Mouse (Mus musculus) hindbrain, embryonic 13.5 days (tissue): Measurements from ENCODE around the gene Hoxb6. TPM values are rescaled to one million over a fixed set of nuclear protein-coding genes. Genes with fewer than 3 reads are reported as not detected.

Source experiments
- ATAC-seq: fragments of 200-750 bp; cut with Nextera tagmentation; 2 replicates; pipeline ENCODE4 v1.8.0; 2017; ENCODE audit warnings: moderate TSS enrichment; ENCODE audit not compliant: low FRiP score
- H3K27ac ChIP-seq: fragments of 300-500 bp; sonication (generic); 2 replicates; pipeline ENCODE4 v1.5.1; 2015; ENCODE audit warnings: inconsistent platforms, mild to moderate bottlenecking, moderate library complexity
- H3K27me3 ChIP-seq: fragments of 300-500 bp; sonication (generic); 2 replicates; pipeline ENCODE4 v1.6.1; 2015; ENCODE audit warnings: mild to moderate bottlenecking, inconsistent platforms
- H3K36me3 ChIP-seq: fragments of 300-500 bp; sonication (generic); 2 replicates; pipeline ENCODE4 v1.6.1; 2015; ENCODE audit warnings: mild to moderate bottlenecking, inconsistent platforms
- H3K4me1 ChIP-seq: fragments of 300-500 bp; sonication (generic); replicated peaks from 2 replicates; pipeline ENCODE4 v1.6.1; 2015; ENCODE audit warnings: inconsistent platforms
- H3K4me2 ChIP-seq: fragments of 300-500 bp; sonication (generic); 2 replicates; pipeline ENCODE4 v1.6.1; 2015; ENCODE audit warnings: inconsistent platforms, mild to moderate bottlenecking, moderate library complexity
- H3K4me3 ChIP-seq: fragments of 300-500 bp; sonication (generic); 2 replicates; pipeline ENCODE4 v1.5.1; 2015; ENCODE audit warnings: mild to moderate bottlenecking, inconsistent platforms
- H3K9ac ChIP-seq: fragments of 300-500 bp; sonication (generic); 2 replicates; pipeline ENCODE4 v1.6.1; 2015; ENCODE audit warnings: mild to moderate bottlenecking, inconsistent platforms
- H3K9me3 ChIP-seq: fragments of 300-500 bp; sonication (generic); 2 replicates; pipeline ENCODE4 v1.6.1; 2016; ENCODE audit warnings: inconsistent platforms
- WGBS: fragments of 180-500 bp; shearing (Covaris S2); methylation state at CpG from one replicate; pipeline ENCODE4 v1.1.7; 2015; 5-methylcytosine and 5-hydroxymethylcytosine counted together
- polyA plus RNA-seq: library from polyadenylated mRNA; unstranded; fragments of >200 nt; fragmentation: Nextera tagmentation; extraction: Ambion mirVana; gene quantifications from 2 replicates; pipeline ENCODE4 v1.2.1, GENCODE M21; 2015

Hoxb6 gene
- polyA plus RNA-seq, 1 experiment from 2014 or later: 132 TPM

GRCm38 (mm10) chr11:96301064-96301431 is 8.8 kb downstream of the Hoxb6 start:
- Histone ChIP-seq H3K36me3 (no peaks in the 10 kb centered on the region), H3K4me1 (peaks cover 7% of the 10 kb centered on the region), H3K9me3 (no peaks in the 10 kb centered on the region), H3K9ac (peak overlapping the region; percentile 99), H3K27me3 (peaks cover 96% of the 10 kb centered on the region), H3K4me3 (peak overlapping the region; percentile 57), H3K27ac (peak overlapping the region; percentile 100), H3K4me2 (peak overlapping the region; percentile 83)
- no peak for ATAC-seq
- WGBS: 3% methylated on average over 10 of the region's 10 CpGs

DNA sequence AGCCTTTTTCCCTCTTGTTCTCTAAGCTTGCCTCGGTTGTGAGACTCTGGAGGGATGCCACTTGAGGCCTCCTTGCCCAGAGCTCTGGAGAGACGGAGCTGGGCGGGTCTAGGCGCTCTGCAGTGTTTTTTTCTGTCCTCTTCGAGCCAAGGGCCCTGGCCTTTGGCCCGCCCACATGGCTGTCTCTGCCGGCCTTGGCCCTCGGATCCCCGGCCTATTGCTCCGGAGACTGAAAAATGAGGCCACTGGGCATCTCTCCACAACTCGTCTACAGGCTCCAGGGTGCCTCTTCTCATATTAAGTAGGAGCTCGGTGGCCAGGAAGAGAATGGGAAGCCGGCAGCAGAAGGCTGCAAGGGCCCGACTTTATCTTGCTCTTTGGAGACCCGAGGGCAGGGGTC is 9.6 kb downstream of the Hoxb6 start:
- Histone ChIP-seq H3K27me3 (peaks cover 96% of the 10 kb centered on the region), H3K9me3 (no peaks in the 10 kb centered on the region), H3K27ac (peak overlapping the region; percentile 100), H3K36me3 (no peaks in the 10 kb centered on the region), H3K4me3 (peak overlapping the region; percentile 57), H3K4me1 (peaks cover 7% of the 10 kb centered on the region), H3K4me2 (peak overlapping the region; percentile 83), H3K9ac (peak overlapping the region; percentile 99)
- 0% methylated on average over 15 of the region's 15 CpGs for WGBS
- no peak for ATAC-seq

DNA sequence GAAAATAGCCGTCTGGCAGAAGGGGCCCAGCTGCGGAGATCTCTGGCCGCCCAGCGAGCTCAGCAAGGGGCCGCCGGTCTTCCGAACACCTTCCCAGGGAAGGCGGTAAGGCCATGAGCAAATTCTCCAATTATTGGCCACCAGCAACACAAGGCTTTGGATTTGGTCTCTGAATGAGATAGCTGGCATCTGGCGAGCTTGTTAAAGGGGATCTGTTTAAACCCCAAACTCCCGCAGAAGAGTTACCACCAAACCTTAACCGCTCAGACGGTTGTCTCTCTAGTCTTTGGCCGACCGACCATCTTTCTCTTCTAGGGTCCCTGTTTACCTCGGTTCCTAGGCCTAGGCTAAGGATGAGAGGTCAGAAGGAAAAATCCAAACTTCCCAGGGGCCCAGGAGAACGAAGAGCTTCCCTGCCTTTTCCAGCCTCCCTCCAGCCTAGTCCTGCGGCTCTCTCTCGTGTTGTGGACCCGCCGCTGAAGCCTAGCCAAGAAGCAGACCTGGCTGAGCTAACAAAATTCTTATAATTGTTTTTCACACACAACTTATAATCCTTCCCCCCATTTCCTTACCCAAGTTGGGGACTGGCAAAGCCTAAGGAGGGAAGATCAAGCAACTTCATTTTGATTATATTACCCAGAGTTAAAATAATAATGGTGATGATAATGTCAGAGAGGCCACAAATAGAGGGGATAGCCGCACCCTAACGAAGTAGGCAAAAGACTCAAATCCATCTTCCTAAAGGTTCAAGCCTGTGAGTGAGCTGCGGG is 10.3 kb downstream of the Hoxb6 start:
- H3K4me3 ChIP-seq: peak overlapping the region; percentile 57
- peaks cover 96% of the 10 kb centered on the region for H3K27me3 ChIP-seq
- peak overlapping the region; percentile 83 for H3K4me2 ChIP-seq
- no peaks in the 10 kb centered on the region for H3K9me3 ChIP-seq
- ATAC-seq: no peak
- H3K9ac ChIP-seq: peak overlapping the region; percentile 99
- peak overlapping the region; percentile 100 for H3K27ac ChIP-seq
- no peaks in the 10 kb centered on the region for H3K36me3 ChIP-seq
- WGBS: 2% methylated on average over 23 of the region's 23 CpGs
- peaks cover 7% of the 10 kb centered on the region for H3K4me1 ChIP-seq

DNA sequence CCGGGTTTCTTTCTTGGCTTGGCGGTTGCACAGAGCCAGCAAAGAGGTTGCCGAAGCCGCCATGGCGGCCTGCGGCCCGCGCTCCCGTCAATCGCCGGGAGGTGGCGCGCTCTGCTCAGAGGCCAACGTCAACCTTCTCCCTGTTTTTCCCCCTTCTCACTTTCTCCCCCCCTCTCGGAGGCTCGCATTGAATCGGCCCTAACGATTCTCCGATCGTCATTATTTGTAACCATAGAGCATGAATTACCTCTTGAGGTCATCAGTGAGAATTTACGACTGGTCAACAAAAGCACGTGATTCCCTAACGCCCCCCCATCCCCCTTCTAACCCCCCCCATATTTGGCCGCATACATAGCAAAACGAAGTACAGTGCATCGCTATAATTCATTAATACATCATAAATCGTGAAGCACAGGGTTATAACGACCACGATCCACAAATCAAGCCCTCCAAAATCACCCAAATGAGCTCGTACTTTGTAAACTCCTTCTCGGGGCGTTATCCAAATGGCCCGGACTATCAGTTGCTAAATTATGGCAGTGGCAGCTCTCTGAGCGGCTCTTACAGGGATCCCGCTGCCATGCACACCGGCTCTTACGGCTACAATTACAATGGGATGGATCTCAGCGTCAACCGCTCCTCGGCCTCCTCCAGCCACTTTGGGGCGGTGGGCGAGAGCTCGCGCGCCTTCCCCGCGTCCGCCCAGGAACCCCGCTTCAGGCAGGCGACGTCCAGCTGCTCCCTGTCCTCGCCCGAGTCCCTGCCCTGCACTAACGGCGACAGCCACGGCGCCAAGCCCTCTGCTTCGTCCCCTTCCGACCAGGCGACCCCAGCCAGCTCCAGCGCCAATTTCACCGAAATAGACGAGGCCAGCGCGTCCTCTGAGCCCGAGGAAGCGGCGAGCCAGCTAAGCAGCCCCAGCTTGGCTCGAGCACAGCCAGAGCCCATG is 11.1 kb downstream of the Hoxb6 start, which contains the start of gene Hoxb5:
TSS of gene Hoxb5 (plus strand) at position 186 of the 949 bp plus-strand sequence.
- peaks cover 96% of the 10 kb centered on the region for H3K27me3 ChIP-seq
- H3K9me3 ChIP-seq: no peaks in the 10 kb centered on the region
- under 1% methylated on average over 68 of the region's 69 CpGs for WGBS
- peak within 1 kb of the TSS; percentile 99 for H3K9ac ChIP-seq
- H3K4me1 ChIP-seq: peaks cover 7% of the 10 kb centered on the region
- peak; percentile 44; the same call in 1 of the 2 replicates for ATAC-seq
- H3K27ac ChIP-seq: peak within 1 kb of the TSS; percentile 100
- peak within 1 kb of the TSS; percentile 83 for H3K4me2 ChIP-seq
- H3K36me3 ChIP-seq: no peaks in the 10 kb centered on the region
- H3K4me3 ChIP-seq: peak within 1 kb of the TSS; percentile 57

DNA sequence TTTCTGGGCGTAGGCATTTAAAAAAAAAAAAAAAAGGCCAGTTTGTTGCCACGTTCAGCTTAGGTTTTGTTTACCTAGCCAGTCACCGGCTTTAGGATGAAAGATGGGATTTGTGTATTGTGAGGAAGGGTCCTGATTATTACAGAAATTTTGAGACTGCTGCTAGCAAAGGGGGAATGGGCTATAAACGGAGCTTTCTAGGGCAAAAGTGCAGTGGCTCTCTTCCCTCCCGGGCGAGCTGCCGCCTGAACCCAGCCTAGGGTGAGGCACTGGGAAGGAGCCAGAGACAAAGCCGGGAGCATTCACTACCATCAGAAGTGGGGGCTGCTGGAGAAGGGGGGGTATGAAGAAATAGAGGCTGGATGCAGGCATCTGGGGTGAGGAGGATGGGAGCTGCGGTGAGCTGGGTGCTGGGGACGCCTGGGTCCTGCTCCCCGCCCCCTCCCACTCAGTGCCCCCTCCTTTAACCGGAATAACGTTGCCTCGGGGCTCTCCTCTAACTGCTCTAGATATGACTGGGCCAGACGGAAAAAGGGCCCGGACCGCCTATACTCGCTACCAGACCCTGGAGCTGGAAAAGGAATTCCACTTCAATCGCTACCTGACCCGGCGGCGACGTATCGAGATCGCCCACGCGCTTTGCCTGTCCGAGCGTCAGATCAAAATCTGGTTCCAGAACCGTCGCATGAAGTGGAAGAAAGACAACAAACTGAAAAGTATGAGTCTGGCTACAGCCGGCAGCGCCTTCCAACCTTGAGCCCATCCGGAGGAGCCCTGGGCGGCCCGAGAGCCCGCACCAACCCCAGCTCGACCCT is 12.3 kb downstream of the Hoxb6 start:
- Histone ChIP-seq H3K4me2 (peak overlapping the region; percentile 83), H3K36me3 (no peaks in the 10 kb centered on the region), H3K9me3 (no peaks in the 10 kb centered on the region), H3K4me3 (peak overlapping the region; percentile 57), H3K27ac (peak overlapping the region; percentile 100), H3K27me3 (peaks cover 99% of the 10 kb centered on the region), H3K9ac (peak overlapping the region; percentile 99), H3K4me1 (peaks cover 7% of the 10 kb centered on the region; the same call in 1 of the 2 replicates)
- 2% methylated on average over 38 of the region's 38 CpGs for WGBS
- ATAC-seq: no peak

DNA sequence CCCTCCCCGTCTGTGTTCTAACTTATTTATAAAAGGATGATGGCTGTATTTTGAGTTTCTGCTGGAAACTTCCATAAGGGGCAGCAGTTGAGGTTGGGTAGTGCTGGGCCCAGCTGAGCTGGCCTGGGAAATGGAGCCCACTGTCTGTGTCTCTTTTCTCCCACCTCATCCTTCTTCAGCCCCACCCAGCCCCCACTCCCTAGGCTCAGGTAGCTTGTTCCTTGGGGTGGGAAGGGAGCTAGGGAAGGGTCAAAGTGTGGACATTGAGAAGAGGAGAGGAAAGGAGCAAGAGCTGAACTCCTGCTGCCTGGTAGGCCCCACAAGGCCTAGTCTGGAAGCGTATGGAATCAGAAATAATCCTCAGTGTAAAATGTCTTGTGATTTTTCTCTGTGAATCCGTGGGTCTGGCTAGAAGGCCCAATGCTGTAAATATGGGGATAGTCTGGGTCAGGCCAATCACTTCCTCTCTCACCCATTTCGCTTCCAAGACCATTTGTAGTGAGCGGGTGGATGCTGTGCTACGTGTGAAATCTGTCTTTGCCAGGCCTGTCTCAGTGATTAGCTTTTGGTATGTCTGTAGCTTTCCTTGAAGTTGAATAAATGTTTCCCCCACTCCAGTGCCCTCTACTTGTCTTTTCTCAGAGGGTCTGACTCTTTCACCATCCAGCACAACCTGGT is 13.4 kb downstream of the Hoxb6 start:
- peak overlapping the region; percentile 57 for H3K4me3 ChIP-seq
- no peaks in the 10 kb centered on the region for H3K36me3 ChIP-seq
- H3K9me3 ChIP-seq: no peaks in the 10 kb centered on the region
- peak overlapping the region; percentile 99 for H3K9ac ChIP-seq
- peaks cover 14% of the 10 kb centered on the region for H3K4me1 ChIP-seq
- H3K4me2 ChIP-seq: peak overlapping the region; percentile 83
- no peak for ATAC-seq
- H3K27me3 ChIP-seq: peaks cover 99% of the 10 kb centered on the region
- WGBS: 27% methylated on average over 6 of the region's 6 CpGs
- H3K27ac ChIP-seq: peak overlapping the region; percentile 100

DNA sequence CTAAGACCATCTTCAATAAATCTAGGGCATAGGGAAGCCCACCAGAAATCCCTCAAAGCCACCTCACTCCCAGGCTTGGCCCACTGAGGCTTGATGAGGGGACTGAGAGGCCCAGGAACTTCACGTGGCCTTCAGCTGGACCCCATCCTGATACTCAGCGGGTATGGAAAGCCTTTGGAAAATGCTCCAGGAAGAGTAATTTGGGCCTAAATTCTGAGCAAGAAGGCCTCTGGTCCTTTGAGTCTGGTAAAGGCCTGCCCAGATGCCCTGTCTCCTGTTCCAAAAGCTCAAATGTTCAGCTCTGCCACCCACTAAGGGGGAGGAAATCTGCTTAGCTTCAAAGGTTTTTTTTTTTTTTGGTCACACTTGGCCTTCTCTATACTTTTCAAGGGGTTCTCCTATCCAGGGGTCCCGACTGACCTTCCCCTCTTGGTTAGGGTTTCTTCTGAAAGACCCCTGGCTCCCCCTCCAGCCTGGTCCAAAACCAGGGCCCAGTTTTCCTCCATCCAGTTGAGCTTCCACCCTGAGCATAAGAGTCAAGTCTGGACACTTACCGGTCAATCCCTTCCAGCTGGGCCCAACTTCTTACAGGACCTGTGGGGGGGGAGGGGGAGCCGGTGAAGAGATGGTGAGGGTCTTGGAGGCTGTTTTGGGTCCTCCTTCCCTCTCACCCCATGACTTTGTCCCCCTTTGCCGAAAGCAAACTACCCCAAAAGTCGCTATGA is 14.1 kb downstream of the Hoxb6 start:
- peak overlapping the region; percentile 83 for H3K4me2 ChIP-seq
- H3K36me3 ChIP-seq: no peaks in the 10 kb centered on the region
- H3K27ac ChIP-seq: peak overlapping the region; percentile 100
- ATAC-seq: no peak
- peak overlapping the region; percentile 57 for H3K4me3 ChIP-seq
- WGBS: 7% methylated on average over 7 of the region's 7 CpGs
- no peaks in the 10 kb centered on the region for H3K9me3 ChIP-seq
- peaks cover 18% of the 10 kb centered on the region for H3K4me1 ChIP-seq
- H3K9ac ChIP-seq: peak overlapping the region; percentile 99
- peaks cover 99% of the 10 kb centered on the region for H3K27me3 ChIP-seq

DNA sequence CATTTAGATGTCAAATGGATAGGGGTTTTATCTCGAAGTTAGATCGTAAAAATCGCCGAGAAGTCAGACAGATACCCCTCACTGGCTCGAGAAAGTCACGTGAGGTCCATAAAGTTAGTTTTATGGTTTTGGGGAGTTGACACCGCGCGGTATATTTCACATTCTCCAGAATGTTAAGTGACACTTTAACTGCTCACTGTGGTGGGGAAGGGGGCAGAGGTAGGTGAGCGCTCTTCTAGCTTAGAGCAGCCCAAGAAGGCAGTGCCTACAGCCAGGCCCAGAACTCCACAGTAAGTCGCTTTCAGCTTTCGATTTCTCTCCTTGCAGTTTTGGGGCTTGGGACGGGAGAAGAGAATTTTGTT is 14.6 kb downstream of the Hoxb6 start:
- no peaks in the 10 kb centered on the region for H3K36me3 ChIP-seq
- 3% methylated on average over 13 of the region's 13 CpGs for WGBS
- ATAC-seq: no peak
- H3K27ac ChIP-seq: peak overlapping the region; percentile 100
- H3K9ac ChIP-seq: peak overlapping the region; percentile 99
- H3K27me3 ChIP-seq: peaks cover 99% of the 10 kb centered on the region
- H3K4me1 ChIP-seq: peaks cover 21% of the 10 kb centered on the region
- H3K9me3 ChIP-seq: no peaks in the 10 kb centered on the region
- peak overlapping the region; percentile 83 for H3K4me2 ChIP-seq
- peak overlapping the region; percentile 57 for H3K4me3 ChIP-seq

DNA sequence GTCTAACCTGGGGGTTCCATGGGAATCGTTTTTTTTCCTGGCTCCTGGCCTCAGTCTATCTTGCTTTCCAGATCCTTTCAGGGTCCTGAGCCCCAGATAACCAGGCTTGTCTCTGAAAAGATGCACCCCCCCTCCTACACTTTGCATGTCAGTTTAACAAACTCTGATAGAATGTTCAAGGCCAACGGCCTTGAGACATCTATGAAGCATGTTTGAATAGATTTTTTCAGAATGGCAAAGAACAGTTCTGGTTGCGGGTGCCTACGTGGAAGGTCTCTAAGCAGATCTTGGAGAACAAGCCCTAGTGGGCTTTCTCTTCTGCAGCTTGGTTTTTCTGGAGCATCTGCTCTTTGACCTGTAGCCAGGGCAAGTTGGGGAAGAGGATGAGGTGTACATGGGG is 16.5 kb downstream of the Hoxb6 start:
- Histone ChIP-seq H3K36me3 (no peaks in the 10 kb centered on the region), H3K9me3 (no peaks in the 10 kb centered on the region), H3K9ac (peak overlapping the region; percentile 99), H3K4me3 (peak overlapping the region; percentile 57), H3K4me1 (peaks cover 26% of the 10 kb centered on the region), H3K27me3 (peaks cover 100% of the 10 kb centered on the region), H3K27ac (peak overlapping the region; percentile 100), H3K4me2 (peak overlapping the region; percentile 83)
- ATAC-seq: no peak
- WGBS: 9% methylated on average over 4 of the region's 4 CpGs

GRCm38 (mm10) chr11:96309288-96309687 is 17.0 kb downstream of the Hoxb6 start:
- Histone ChIP-seq H3K36me3 (no peaks in the 10 kb centered on the region), H3K27me3 (peaks cover 99% of the 10 kb centered on the region), H3K9ac (peak overlapping the region; percentile 99), H3K4me3 (peak overlapping the region; percentile 57), H3K4me1 (peaks cover 26% of the 10 kb centered on the region), H3K9me3 (no peaks in the 10 kb centered on the region), H3K4me2 (peak overlapping the region; percentile 83), H3K27ac (peak overlapping the region; percentile 100)
- no peak for ATAC-seq
- WGBS: 9% methylated on average over 4 of the region's 4 CpGs
